Mouse (Mus musculus): ENCODE data around the gene Cyb5d1. TPM values are rescaled to one million over a fixed set of nuclear protein-coding genes. Genes with fewer than 3 reads are reported as not detected.

Cyb5d1 gene
- polyA plus RNA-seq, 1 experiment from 2014 or later = 47.7 TPM

DNA sequence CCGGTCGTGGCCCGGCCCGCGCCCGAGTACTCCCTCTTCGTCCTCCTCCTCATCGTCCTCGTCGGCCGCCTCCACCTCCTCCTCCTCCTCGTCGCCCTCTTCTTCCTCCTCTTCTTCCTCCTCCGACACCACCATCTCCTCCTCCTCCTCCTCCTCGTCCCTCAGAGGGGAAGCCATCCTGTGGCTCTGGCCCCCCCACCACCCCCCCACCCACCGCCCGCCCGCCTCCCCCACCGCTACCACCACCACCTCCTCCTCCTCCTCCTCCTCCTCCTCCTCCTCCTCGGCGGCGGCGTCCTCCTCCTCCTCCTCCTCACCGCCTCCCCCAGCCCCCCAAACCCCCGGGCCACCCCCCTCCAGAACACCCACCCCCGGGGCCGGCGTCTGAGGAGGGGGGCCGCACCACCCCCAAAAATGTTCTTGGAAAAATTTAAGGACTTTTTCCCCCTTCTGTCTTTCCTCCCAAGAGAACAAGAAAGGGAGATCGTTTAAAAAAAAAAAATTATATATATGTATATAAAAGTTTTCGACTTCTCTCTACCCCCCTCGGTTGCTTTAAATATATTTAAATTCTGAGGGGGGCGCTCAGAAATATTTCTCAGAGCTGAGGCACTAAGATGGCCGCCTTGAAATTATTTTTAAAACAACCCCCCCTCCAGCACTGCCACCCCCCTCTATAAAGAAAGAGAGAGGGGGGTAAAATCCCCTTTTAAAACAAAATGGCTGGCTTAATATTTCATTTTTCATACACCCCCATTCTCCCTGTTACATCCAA lies 26.0 kb downstream of the Cyb5d1 start, which contains the start of gene Chd3:
Gene Chd3, minus strand, starts transcription at position 192 of the 775 bp plus-strand sequence.
- no peaks in the 10 kb centered on the region for H3K9me3 ChIP-seq
- under 1% methylated on average over 24 of the region's 34 CpGs for WGBS
- ATAC-seq = no peak

DNA sequence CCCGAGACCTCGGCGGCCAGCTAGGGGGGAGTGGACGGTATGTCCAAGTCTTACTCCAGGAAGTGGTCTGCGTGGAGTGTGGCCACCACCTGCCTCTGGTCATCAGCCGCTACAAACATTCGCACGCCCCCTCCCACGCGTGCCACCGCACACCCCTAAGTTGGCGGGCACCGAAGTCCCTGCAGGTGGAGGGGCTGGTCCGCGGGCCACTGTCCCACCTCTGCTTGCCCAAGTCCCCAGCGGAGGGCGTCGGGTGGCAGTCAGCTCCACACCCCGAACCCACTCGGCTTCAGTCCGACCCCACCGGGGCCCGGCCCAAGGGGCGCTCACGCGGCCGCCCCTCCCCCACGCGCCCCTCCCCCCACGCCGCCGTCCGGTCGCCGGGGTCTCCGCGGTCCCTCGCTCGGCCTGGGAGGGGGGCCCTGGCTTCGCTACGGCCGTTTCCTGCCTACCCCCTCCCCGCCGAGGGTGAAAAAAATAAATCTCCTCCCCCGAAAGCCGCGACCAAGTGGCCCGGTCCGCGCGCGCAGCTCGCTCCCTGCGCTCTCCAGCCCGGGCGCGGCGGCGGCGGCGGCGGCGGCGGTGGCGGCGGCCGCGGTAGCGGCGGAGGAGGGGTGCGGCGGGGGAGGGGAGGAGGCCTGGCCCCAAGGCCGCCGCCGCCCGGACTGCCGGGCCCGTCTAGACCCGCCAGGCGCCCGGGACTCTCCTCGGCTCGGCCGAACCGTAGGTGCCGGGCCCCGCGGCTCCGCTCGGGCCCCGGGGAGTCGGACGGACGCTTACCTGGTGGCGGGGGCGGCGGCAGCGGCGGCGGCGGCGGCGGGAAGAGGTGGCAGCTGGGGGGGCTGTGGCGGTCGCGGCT lies 26.8 kb downstream of the Cyb5d1 start:
- WGBS = under 1% methylated on average over 46 of the region's 106 CpGs
- Histone ChIP-seq H3K36me3 (peaks cover 14% of the 10 kb centered on the region), H3K27me3 (no peaks in the 10 kb centered on the region), H3K27ac (peak overlapping the region; percentile 100), H3K4me2 (replicated peaks) (peak overlapping the region; percentile 96), H3K4me1 (replicated peaks) (peaks cover 70% of the 10 kb centered on the region), H3K9ac (replicated peaks) (peak overlapping the region; percentile 99), H3K9me3 (no peaks in the 10 kb centered on the region), H3K4me3 (replicated peaks) (peak overlapping the region; percentile 95)
- ATAC-seq = peak; percentile 7; the same call in 1 of the 2 replicates

More for the DNA sequence above, 26.0 kb downstream of the Cyb5d1 start, which contains the start of gene Chd3:
- H3K9ac ChIP-seq (replicated peaks) = peak within 1 kb of the TSS; percentile 99
- peaks cover 62% of the 10 kb centered on the region for H3K4me1 ChIP-seq (replicated peaks)
- peak within 1 kb of the TSS; percentile 100 for H3K27ac ChIP-seq
- H3K36me3 ChIP-seq = peaks cover 9% of the 10 kb centered on the region; the same call in 1 of the 2 replicates
- peak within 1 kb of the TSS; percentile 96 for H3K4me2 ChIP-seq (replicated peaks)
- no peaks in the 10 kb centered on the region for H3K27me3 ChIP-seq
- peak within 1 kb of the TSS; percentile 95 for H3K4me3 ChIP-seq (replicated peaks)

DNA sequence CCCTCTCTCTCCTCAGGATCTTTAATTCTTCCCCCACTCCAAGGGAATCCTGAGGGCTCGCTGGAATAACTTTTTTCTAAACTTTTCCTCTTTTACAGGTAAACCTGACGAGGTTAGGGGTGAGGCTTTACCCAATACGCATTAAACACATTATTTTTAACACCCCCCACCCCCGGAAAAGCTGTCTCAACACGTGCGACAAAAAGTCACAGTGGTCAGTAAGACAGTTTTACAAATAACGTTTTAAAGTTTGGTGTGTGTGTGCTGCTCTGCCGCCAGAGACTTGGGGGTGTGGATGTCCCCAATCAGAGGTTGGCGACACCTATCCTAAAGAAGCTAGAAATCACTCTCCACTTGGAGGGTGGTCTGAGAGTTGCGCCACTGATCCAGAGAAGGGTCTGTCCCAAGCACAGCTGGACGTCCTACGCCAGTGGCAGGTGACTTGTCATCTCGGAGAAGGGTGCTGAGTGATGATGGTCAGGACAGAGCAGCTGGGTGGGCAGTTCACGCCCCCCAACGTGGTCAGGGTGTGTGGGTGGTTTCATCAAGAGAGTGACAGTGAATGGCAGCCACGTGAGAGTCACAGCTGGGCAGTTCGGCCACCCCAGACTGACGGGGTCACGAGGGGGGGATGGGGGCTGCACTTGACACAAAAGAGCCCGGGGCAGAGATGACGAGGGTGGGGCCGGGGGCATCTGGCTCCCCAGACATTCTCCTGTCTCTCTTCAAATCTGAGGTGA lies 27.6 kb downstream of the Cyb5d1 start:
- H3K27ac ChIP-seq = peak overlapping the region; percentile 100
- peaks cover 70% of the 10 kb centered on the region for H3K4me1 ChIP-seq (replicated peaks)
- ATAC-seq = no peak
- peak overlapping the region; percentile 95 for H3K4me3 ChIP-seq (replicated peaks)
- peaks cover 16% of the 10 kb centered on the region for H3K36me3 ChIP-seq
- no peaks in the 10 kb centered on the region for H3K9me3 ChIP-seq
- under 1% methylated on average over 22 of the region's 22 CpGs for WGBS
- peak overlapping the region; percentile 99 for H3K9ac ChIP-seq (replicated peaks)
- no peaks in the 10 kb centered on the region for H3K27me3 ChIP-seq
- peak overlapping the region; percentile 96 for H3K4me2 ChIP-seq (replicated peaks)

DNA sequence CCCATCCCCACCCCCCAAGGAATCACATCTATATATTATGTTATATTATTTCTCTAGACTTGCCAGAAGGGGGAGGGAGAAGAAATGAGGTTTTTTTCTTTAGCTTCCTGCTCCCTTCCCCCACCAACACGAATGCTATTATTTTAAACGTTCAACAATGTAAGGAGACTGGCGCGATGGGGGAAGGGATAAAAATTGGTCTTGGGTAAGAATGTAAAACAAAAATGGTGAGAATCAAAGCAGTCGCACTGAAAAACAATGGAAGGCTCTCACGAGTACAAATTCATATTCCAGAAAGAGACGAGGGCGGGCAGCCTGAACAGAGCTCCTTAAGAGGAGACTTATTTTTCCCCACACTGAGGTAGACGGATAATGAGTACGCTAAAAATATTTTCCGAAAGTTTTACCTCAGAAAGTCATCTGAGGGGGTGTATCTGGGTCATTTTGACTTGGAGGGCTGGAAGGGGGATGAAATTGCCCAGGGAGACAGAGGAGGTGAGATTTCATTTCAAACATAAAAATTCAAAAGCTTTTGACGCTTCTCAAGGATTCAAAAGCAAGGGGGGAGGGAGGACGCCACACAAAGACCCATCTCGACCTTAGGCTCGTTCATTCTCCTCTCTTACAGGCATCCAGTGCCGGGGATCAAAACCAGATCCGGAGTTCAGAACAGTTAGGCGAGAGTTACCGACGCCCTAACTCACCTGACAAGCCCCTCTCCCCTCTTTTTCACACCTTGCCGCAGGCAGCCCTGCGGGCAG lies 28.4 kb downstream of the Cyb5d1 start:
- under 1% methylated on average over 22 of the region's 22 CpGs for WGBS
- H3K9me3 ChIP-seq = no peaks in the 10 kb centered on the region
- H3K4me1 ChIP-seq (replicated peaks) = peaks cover 62% of the 10 kb centered on the region
- H3K4me3 ChIP-seq (replicated peaks) = peak overlapping the region; percentile 95
- ATAC-seq = 0 out of 2 replicates have a peak, but pooled peaks have one; percentile 1
- peak overlapping the region; percentile 99 for H3K9ac ChIP-seq (replicated peaks)
- H3K36me3 ChIP-seq = peaks cover 23% of the 10 kb centered on the region
- peak overlapping the region; percentile 100 for H3K27ac ChIP-seq
- H3K4me2 ChIP-seq (replicated peaks) = peak overlapping the region; percentile 96
- no peaks in the 10 kb centered on the region for H3K27me3 ChIP-seq

DNA sequence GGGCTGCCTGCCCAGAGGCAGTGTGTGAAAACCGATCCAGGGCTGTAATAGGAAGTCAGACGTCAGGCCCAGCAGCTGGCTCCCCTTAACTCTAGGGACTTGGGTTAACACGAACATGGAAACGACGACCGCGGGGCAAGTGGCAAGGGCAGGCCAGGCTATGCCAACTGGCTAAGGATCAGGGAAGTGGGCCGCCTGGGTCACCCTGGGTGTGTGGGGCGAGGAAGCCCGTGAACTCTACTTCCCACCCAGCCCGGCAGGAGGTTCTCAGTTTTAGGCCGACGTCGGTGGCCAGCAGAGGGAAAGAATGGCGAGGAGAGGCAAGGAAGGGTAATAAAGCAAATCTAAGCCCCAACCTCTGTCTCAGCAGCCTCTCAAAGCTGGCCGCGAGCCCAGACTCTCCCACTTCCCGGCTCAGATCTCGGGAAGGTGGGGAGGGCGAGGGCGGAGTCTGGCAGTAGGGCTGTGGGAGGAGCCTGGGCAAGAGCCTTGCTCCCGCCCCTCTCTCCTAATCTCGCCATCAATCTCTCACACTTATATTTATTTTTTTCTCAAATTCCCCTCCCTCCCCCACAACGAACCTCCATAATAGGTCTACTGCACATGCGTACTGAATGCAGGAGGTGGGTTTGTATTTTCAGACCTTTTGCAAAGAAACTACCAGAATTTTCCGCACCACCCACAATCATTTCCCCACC lies 29.1 kb downstream of the Cyb5d1 start:
- Histone ChIP-seq H3K9me3 (no peaks in the 10 kb centered on the region), H3K27me3 (no peaks in the 10 kb centered on the region), H3K4me1 (replicated peaks) (peaks cover 55% of the 10 kb centered on the region), H3K9ac (replicated peaks) (peak overlapping the region; percentile 99), H3K4me2 (replicated peaks) (peak overlapping the region; percentile 96), H3K36me3 (peaks cover 30% of the 10 kb centered on the region), H3K4me3 (replicated peaks) (peak overlapping the region; percentile 95), H3K27ac (peak overlapping the region; percentile 100)
- peak; percentile 83 for ATAC-seq
- WGBS = under 1% methylated on average over 26 of the region's 26 CpGs

DNA sequence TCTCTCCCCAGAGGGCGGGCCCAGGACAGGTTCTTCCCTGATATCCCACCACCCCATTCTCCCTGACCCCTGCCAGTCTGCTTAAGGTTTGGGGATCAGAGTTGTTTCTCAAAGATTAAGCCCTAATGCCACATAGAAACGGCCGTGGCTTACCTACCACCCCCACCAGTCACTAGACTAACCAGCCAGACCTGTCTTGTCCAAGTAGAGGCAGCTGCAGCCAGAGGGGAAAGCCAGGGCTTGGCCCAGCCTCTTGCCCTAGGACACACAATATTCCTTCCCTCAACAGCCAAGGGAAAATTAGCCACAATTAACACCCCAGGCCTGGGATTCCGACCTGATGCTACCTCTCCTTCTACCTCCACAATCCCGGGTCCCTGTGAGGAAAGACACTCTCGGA lies 29.7 kb downstream of the Cyb5d1 start:
- no peaks in the 10 kb centered on the region for H3K27me3 ChIP-seq
- no peaks in the 10 kb centered on the region for H3K9me3 ChIP-seq
- H3K4me1 ChIP-seq (replicated peaks) = peaks cover 49% of the 10 kb centered on the region
- H3K27ac ChIP-seq = peak overlapping the region; percentile 100
- ATAC-seq = peak; percentile 5; the same call in 1 of the 2 replicates
- WGBS = 21% methylated on average over 6 of the region's 6 CpGs
- H3K9ac ChIP-seq (replicated peaks) = peak overlapping the region; percentile 99
- H3K4me2 ChIP-seq (replicated peaks) = peak overlapping the region; percentile 96
- H3K36me3 ChIP-seq = peaks cover 36% of the 10 kb centered on the region
- peak overlapping the region; percentile 95 for H3K4me3 ChIP-seq (replicated peaks)

DNA sequence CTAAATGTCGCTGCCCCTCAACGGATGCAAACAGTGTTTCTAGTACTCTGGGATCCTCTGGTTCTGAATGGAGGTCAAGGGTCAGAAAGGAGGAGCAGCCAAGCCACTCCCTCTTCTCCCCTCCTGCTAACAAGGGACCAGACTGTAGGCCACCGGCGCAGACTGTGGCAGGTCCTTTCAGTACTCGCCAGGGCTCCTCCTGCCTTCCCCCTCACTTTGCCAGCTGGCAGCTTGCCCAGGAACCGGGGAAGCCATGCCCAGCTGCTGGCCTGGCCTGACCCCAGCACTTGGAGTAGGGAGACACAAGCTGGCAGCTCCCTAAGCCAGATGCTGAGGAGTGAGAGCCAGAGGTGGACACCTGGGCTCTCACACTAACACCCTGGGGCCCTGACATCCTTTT lies 30.5 kb downstream of the Cyb5d1 start:
- ATAC-seq = peak; percentile 65
- no peaks in the 10 kb centered on the region for H3K9me3 ChIP-seq
- peak overlapping the region; percentile 96 for H3K4me2 ChIP-seq (replicated peaks)
- H3K27ac ChIP-seq = peak overlapping the region; percentile 100
- peak overlapping the region; percentile 99 for H3K9ac ChIP-seq (replicated peaks)
- no peaks in the 10 kb centered on the region for H3K27me3 ChIP-seq
- WGBS = 3% methylated on average over 6 of the region's 6 CpGs
- H3K4me3 ChIP-seq (replicated peaks) = 0 out of 2 replicates have a peak overlapping the region, but pooled peaks have one; percentile 7
- peaks cover 44% of the 10 kb centered on the region for H3K4me1 ChIP-seq (replicated peaks)
- H3K36me3 ChIP-seq = peaks cover 44% of the 10 kb centered on the region

DNA sequence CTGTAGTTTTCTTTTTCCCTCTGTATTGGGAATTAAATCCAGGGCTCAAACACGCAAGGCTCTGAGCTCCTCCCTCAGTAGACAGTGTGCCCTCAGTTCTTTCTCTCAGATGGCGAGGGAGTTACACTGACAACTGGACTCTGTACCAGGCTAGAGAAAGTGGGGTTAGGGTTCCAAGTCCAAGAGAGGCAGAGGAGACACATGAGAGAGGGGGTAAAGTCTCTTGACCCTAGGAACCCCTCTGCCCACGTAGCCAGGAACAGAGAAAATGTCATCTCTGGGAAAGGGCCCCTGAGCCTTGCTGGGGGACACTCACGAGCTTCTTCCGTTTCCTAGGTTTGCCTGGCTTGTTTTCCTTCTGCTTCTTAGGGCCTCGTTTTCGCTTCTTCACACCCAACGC lies 31.1 kb downstream of the Cyb5d1 start:
- H3K9me3 ChIP-seq = no peaks in the 10 kb centered on the region
- peak overlapping the region; percentile 99 for H3K9ac ChIP-seq (replicated peaks)
- no peak for ATAC-seq
- WGBS = 51% methylated on average over 8 of the region's 8 CpGs
- peak overlapping the region; percentile 100 for H3K27ac ChIP-seq
- peaks cover 49% of the 10 kb centered on the region for H3K36me3 ChIP-seq
- H3K4me1 ChIP-seq (replicated peaks) = peaks cover 41% of the 10 kb centered on the region
- H3K4me2 ChIP-seq (replicated peaks) = peak overlapping the region; percentile 96
- no peaks in the 10 kb centered on the region for H3K27me3 ChIP-seq
- H3K4me3 ChIP-seq (replicated peaks) = 0 out of 2 replicates have a peak overlapping the region, but pooled peaks have one; percentile 7

DNA sequence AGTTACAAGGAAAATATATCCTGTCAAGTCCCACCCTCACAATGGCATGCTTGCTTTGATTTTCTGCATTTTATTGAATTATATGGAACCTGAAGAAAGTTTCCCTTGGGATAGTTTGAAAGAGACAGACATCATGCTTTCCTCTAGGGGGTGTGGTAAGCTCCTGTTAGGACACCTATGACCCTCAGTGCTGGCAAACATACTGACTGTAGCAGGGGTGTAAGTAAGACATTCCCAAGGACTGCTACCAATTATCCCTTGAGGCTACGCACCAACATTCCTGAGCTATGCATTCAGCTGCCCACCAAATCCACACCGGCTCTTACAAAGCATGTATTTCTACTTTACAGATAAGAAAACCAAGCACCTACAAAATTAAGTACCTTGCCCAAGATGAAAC lies 33.0 kb downstream of the Cyb5d1 start:
- Histone ChIP-seq H3K27ac (no peak overlapping the region), H3K36me3 (peaks cover 68% of the 10 kb centered on the region), H3K4me2 (replicated peaks) (no peak overlapping the region), H3K9me3 (no peaks in the 10 kb centered on the region), H3K4me3 (replicated peaks) (no peak overlapping the region), H3K4me1 (replicated peaks) (peaks cover 34% of the 10 kb centered on the region), H3K9ac (replicated peaks) (no peak overlapping the region), H3K27me3 (no peaks in the 10 kb centered on the region)
- WGBS = 93% methylated on average over 2 of the region's 2 CpGs
- no peak for ATAC-seq

DNA sequence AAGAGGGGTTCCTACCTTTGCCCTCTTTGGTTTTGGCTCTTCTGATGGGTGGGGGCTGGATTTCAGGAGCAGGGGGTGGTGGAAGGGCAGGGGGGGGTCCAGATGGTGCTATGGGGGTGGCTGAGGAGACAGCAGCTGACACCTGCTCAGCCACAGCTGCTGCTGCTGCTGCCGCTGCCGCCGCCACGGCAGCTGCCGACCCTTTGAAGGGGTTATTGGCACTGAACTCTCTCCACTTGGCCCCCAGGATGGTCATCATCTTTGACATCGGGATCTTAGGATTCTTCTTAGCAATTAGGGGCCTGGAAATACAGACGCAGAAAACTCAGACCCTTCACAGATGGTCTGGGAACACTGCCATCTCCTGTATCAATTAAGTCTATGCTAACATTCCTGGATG lies 33.4 kb downstream of the Cyb5d1 start:
- no peak overlapping the region for H3K4me3 ChIP-seq (replicated peaks)
- no peak for ATAC-seq
- H3K9me3 ChIP-seq = no peaks in the 10 kb centered on the region
- H3K27me3 ChIP-seq = no peaks in the 10 kb centered on the region
- H3K4me2 ChIP-seq (replicated peaks) = no peak overlapping the region
- H3K36me3 ChIP-seq = peaks cover 73% of the 10 kb centered on the region
- H3K9ac ChIP-seq (replicated peaks) = no peak overlapping the region
- H3K27ac ChIP-seq = no peak overlapping the region
- peaks cover 29% of the 10 kb centered on the region for H3K4me1 ChIP-seq (replicated peaks)
- 66% methylated on average over 7 of the region's 7 CpGs for WGBS
